Mouse (Mus musculus) adrenal gland, postnatal 36 days (tissue): ENCODE measurements around the gene Camk2n1. TPM values are rescaled to one million over a fixed set of nuclear protein-coding genes. Genes with fewer than 3 reads are reported as not detected.

ENCODE experiments used
- DNase-seq, 2 experiments: peaks; one replicate each; pipeline ENCODE4 v3.0.0; 2021; ENCODE audit warnings: mixed read lengths in 1 of 2
- total RNA-seq, 2 experiments: library from RNA; stranded (reverse); gene quantifications; 2 replicates each; pipeline ENCODE4 v1.2.3; 2021

Gene Camk2n1
- total RNA-seq, 2 experiments from 2014 or later = 25.2 to 25.7 TPM

DNA sequence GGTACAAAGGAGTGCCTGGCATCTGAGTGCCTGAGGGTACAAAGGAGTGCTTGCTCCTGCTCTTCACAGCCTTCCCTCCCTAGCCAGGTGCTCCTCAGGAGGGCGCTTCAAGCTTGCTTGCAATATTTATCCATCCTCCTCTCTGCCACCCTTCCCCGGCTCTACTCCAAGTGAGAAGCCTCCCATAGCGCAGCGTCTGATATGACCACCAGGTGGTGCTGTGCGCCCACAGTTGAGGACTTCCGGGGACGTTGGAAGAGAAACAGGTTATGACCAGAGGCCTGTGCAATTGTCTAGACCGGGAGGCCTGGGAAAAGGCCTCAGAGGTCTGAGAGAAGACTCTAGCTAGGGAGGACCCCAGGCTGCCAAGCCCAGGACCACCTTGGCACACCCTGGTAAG is 6.7 kb upstream of the Camk2n1 start:
- peak; percentile 90 to 91 for DNase-seq

DNA sequence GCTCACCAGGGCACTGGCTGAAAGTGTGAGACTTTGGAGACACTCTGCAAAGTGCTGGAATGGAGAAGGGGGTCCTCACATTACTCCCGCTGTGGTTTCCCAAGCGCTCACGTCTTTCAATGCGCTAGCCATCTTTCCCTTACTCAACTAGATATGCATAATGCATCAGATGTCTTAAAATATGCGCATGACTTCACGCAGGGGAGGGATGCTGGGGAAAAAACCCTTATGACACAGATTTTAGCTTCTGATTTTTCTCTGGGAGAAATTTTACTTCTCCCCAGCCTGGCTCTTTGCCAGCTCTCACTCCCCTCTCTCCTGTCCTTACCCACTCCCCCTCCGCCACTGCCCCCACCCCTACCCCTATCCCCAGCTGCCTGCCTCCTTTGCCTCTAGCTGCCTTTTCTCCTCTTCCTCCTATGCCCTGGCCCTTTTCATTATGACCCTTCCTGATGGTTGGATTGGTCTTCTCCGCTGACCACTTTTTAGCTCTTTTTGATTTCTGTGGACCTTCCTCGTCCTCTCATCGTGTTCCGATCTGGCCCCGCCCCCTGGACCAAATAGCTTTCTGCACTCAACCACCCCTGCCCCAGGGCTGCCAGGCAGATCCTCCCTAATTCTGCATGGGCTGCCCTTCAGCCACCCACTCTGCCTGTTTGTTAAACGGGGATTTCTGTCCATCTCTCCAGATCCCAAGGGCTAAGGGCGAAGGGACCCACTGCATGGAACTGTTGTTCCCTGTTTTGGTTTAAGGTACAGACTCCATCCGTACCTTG is 6.1 kb upstream of the Camk2n1 start:
- no peak for DNase-seq

DNA sequence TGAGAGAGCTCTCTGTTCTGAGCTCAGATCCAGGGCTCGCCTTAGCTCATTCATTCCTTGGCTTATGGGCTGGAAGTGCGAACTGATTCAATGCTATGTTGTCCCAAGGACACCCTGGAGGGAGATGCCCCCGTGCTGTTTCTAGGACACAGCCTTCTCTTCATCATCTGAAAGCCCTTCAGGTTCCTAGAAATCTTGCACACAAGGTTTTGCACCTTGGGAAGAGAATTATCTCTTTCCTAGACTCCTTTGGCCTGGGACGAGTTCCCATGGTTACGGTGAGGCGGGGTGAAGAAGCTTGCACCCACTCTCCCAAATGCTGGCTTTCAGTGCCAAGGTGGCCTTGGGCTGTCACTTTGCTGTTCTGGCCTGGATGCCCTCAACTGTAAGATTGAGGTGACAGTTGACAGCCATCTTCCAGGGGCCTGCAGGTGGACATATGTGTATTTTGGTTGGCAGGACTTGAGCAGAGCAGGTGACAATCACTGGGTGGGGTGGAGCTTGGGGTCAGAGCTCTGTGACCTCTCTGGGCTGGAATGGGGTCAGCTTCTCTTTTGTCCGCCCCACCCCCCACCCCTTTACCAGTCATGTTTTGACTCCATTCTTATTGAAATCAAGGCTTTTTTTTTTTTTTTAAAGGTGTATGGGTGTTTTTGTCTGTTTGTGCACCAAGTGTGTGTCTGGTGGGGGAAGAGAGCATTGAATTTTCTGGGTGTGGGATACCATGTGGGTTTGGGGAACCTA is 5.1 kb upstream of the Camk2n1 start:
- DNase-seq = no peak

DNA sequence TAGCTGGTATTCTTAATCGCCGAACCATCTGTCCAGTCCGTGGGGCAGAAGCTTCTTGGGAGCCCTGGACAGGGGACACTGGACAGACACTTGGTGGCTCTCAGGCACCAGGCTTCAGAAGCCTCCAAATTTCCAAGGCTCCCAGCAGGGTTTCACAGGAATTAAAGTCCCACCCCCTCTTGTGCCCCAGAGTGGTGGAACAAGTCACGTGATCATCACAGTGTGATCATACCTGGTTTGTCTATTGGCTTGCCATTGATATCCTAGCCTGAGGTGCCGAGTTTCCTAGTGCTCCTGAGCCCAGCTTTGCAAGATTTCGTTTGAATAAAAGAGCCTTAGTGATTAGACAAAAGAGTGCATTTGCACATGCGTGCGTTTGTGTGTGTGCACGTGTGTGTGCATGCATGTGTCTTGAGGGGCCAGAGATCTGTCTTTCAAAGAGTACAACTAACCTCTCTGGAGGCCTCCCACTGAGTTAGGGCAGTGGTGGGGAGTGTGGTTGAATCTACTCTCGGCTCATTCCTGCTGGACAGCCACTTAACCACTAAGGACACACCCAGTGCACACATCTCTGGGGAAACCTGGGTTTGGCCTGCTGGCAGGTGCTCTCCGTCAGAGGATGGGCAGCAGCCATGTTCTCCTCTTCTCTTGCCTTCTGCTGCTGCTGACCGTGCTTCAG is 4.3 kb upstream of the Camk2n1 start:
- DNase-seq = no peak

DNA sequence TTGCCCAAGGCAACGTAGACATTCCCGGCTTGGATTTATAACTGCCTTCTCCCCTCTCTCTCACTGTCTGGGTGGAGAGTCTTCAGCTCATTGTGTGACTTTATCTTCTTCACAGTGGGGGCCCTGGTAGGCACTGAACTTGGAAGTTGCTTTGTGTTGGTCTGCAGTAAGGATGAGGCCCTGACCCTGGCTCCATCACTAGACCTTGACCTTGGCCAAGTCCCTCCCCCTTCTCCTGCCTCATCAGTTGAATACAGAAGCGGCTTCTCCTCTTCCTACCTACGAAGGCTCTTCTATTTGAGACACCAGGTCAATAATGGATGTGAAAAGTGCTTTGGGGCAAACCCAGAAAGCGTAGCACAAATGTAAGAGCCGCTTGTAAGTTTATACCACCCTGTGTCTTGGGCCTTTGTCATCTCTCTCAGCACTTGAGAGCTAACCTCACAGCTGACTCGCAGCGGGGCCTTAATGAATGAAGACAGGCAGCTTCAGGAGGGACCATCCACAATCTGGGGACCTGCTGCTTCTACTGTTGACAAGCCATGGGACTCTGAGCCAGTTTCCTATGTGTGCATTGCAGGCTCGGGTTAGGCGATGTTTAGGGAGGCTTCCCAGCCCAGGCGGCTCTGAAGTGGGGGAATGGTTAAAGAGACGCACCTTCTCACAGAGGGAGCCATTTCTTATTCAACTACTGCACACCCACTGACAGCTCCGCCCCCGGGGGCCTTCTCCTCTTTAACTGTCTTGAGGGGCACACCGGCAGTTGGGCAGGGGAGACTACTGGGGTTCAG is 1.6 kb upstream of the Camk2n1 start:
- no peak for DNase-seq

DNA sequence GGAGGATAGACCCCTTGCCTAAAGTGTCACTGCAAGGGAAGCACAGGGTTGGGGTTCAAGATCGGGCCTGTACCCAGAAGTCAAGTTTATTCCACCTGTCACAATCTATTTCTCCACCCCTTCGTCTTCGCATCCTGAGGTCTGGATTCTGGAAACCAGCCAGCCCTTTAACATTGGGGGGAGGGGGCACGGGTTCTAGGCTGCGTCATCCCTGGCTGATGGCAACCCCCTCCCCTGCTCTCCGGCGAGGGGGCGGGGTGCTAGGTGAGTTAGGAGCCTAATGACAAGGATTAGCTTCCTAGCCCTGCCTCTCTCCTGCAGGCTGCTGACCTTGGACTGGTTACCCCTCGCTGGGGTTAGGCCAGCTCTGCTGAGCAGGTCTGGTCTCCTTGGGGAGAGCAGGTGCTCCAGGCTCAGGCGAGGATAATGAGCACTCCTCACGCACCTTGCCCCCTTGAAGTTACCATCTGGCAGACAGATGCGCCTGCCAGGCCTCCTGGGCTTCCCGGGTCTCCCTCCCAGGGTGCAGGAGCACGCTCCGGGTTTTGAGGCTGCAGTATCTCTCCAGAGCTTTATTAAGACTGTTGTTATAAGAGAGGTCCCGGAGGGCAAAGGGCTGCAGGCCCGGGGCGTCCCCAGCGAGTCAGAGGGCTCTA is 889 bp upstream of the Camk2n1 start:
- no peak for DNase-seq

DNA sequence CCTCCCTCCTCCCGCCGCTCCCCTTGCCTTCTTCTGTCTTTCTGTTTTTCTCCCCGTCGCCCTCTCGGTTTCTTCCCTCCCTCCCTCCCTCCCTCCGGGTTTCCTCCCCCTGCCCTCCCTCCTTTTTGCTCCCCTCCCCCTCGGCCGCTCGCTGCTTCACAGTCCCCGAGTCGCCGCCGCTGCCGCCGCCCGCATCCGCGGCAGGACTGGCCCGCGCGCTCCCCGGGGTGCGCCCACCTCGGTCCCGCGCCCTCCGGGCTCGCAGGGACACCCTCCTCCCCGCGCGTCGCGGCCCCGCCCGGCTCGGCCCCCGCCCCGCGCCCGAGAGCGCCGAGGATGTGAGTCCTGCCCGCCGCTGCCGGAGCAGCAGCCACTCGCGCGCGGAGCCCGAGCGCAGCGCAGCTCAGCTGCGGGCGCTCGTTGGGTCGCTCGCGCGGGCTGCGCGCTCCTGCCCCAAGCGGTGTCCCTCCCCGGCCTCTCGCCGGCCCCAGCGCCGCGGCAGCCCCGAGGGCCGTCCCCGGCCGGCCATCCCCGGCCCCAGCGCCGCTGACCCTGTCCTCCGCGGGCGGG is 542 bp downstream of the Camk2n1 start:
- DNase-seq = peak; percentile 76 to 84

DNA sequence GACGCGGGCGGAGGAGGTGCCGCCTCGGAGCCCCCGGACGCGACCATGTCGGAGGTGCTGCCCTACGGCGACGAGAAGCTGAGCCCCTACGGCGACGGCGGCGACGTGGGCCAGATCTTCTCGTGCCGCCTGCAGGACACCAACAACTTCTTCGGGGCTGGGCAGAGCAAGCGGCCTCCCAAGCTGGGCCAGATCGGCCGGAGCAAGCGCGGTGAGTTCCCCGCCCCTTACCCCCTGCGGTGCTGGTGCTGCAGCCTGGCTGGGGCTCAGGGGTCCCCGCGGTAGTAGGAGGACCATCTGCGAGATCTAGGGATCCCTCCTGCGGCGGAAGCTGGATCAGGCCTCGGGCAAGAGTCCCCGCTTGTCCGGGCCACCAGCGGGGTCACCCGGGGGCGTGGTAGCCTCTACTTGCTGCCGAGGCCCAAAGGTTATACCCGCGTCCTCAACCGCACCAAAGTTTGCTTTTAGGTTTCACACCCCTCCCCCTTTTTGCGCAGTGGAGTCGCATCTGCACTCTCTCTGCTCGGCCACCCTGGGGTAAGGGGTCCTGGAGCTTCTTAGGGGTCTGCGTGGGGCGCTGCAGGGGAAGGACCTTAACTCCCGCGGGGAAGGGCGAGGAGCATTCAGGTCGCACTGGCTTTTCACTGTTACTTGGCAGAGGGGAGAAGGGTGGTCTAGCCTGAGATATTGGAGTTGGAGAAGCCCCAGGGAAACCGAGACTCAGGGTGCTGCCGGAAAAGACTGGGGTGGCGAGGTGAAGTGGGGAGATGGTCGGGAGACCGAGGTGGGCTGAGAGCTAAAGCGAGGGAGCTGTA is 1.2 kb downstream of the Camk2n1 start:
- peak; percentile 47 to 69 for DNase-seq

DNA sequence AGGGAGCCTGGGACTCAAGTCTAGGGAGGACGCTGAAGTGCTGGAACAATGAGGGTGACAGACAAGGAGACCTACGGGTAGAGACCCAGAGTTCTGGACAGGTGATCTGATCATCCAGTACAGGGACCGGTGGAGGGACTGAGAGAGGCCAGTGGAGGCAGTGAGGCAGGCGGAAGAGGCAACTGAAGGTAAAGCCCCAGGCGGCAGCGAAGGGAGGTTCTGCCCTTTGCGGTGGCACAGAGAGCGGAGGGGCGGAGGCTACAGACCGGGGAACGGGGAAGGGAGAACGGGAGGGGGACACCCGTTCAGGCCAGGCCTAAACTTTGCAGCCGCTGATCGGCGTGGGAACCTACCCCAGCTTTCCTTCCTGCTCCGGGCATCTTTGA is 1.8 kb downstream of the Camk2n1 start:
- DNase-seq = peak; percentile 48 to 58

DNA sequence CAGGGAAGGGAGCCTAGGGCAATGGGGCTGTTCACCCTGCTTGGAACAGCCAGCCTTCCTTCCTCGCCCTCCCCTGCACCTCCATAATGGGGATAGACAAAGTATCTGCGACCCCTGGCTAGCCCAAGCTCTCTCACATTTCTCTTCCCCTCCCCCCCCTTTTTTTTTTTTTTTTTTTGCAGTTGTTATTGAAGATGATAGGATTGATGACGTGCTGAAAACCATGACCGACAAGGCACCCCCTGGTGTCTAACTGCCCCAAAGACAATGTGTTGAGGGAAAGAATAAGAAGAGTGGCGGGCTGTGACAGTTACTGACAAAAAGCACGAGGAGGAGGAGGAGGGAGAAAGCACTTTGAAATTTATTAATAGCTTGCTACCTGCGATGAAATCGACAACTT is 2.4 kb downstream of the Camk2n1 start:
- no peak for DNase-seq

DNA sequence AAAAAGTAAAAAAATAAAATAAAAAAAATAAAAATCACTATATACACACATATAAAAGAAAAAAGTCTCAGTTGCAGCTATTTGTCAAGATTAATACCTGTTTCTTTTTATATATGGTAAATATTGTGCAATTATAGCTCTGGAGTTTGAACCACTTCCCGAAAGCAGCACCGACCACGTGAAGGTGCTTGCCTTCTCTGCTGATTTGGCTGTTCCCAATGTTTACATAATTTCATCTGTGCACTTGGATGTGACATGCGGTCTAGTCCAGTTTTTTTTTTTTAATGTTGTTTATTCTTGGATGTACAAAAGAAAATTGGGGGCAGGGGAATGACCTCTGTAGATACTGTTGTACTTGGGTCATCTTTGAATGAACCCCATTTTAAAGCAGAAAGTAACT is 3.0 kb downstream of the Camk2n1 start:
- DNase-seq = no peak

DNA sequence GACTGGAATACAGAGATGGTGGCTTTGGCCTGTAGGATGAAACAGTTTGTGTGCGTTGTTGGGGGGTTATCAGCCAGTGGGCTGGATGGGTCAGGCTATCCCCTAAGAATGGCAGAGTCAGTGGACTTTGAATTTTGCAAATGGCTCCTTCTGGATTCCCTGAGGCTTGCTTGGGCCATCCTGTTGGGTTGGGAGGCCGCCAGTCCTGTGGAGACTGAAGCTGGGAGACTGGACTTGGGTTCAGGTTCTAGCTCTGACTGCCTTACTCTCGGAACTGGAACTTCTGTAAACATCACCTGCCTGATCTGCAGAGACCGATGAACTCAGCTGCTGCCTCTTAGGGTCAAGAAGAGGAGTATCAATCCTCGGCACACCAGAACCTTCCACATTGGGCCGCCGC is 4.1 kb downstream of the Camk2n1 start:
- no peak for DNase-seq

DNA sequence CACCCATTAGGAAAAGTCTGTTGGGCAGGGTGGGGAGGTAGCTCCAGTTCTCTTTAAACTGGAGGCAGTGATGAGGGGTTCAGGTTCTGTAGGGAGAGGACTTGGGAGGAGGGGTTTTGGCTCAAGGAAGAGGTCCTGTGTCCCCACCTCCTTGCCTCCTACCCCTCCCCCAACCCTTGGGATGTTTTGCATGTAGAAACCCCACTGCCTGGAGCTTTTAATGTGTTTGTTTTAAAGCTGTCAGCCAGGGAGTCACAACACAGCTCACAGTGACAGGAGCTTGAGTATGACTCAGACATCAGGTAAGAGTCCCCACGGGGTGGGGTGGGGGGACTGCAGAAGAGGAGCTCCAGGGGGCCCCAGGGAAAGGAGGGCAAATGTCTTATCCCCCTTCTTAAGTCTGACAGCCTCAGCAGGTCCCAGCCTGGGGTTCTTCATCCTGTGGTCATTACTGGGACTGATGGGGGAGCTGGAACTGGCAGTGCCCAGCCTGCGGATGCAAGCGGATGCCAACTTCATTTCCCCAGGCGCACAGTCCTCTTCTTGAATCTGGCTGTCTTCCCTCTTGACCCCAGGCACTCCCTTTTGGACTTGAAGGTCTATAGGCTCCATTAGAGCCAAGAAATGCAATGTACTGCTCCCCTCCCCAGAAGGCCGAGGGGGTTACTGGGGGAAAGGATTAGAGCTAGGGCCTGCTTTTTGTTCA is 4.8 kb downstream of the Camk2n1 start:
- DNase-seq = no peak

DNA sequence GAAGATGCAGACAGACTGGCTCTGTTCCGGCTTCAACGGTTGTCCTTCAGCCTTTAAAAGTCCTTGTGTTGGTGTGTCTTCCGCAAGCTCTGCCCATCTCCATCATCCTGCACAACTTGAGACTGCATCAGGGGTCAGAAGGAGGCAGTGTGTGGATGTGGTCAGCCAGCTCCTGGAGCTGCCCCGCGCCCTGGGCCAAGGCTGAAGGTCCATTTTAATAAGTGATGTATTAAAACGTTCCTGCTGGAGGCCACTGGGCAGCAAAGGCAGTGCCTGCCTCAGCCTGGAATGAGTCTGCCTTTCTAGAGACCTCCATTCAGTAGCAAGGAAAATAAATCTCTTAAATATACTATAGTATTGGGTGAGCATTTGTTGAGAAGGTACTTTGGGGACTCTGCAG is 5.7 kb downstream of the Camk2n1 start:
- DNase-seq = no peak

DNA sequence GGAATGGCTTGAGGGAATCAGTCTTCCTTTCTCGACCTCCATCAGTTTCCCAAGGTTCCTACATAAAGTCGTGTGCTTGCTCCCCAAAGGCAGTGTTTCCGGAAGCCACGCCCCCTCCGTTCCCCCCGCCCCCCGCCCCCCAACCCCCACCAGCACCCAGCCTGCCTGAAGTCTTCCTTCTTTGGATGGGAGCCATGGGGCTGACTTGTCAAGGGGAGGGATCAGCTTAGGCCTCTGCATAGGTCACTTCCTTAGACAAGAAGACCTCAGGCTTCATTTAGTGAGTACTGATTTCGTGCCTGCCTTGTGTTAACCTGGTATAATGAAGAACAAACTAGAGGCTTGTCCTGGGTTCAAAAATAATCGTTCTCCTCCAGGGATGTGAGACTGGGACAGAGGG is 6.8 kb downstream of the Camk2n1 start:
- DNase-seq = no peak

DNA sequence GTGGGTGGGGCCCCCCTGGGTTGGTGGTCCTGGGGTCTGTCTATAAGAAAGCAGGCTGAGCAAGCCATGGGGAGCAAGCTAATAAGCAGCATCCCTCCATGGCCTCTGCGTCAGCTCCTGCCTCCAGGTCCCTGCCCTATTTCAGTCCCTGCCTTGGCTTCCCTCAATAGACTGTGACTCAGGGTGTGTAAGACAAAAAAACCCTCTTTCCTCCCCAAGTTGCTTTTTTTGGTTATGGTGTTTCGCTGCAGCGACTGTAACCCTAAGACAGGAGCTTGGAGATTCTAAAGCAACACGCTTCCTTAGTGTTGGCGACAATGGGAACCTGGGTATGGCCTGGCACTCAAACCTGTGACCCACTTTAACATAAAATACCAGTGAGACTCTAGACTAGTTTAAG is 7.4 kb downstream of the Camk2n1 start:
- no peak for DNase-seq

DNA sequence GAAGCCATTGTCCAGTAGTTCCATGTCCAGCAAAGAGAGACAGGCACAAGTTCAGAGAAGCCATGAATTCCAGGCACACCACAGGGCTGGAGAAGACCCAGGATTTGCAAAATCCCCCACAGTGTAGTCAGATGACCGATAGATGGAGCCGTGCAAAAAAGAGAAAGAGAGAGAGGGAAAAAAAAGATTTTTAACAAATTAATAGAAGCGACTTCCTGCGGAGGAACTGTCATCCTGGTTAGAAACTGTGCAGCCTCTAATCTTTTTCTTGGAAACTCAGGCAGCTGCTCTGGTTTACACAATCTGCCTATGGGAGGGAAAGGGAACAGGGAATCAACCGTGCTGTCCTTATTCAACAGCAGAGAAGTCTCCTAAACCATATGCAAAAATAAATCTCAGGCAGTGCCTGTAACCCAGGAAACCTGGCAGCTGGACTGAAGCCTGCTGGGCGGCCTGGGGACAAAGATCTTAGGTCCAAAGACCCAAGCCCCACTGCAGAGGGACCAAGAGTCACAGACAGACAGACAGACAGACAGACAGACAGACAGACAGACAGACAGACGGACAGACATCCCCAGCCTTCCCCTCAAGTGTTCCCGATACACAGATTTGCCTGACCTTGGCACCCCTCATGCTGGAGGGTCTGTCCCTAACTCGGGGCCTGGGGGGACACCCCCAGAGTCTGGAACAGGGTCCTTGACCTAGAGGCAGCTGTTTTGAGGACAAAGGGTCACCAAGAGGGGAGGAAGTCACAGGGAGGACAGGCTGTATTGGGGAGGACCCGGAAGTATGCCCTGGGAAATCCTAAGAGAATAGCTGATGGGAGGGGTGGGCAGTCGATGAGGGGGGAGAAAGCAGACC is 9.1 kb downstream of the Camk2n1 start:
- DNase-seq = peak in 1 of 2 experiments; percentile 35

DNA sequence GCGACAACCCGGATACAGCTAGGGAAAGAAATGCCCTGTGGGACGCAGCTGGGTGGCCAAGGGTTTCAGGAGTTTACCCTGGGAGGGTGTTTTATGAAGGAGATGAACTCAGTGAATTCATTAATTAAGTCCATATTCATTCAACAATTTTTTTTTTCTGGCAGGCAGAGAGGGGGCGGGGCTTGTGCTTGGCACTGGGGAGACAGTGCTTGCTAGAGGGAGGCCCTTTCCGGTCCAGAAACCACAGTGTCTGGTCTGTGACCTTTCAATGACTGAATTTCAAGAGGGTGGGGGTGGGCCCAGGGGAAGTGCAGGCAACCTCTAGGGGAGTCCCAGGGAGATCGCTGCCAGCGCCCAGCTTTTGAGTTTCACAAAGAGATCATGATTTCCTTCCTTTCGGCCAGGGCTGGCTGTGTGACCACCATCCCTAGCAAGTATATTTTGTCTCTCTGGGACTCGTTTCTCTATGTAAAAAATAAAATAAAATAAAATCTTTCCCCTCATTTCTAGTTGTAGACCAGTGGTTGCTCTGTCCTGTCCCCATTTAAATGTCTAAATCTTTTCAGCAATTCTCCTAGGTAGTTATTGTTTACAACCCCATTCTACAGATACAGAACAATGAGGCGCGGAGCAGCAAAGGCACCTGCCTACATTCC is 9.8 kb downstream of the Camk2n1 start:
- peak; percentile 87 to 91 for DNase-seq
